Mouse (Mus musculus) testis, adult 2 months (tissue): ENCODE measurements around the gene Nupl1.

ENCODE experiments used
- CTCF ChIP-seq: fragments of 200-500 bp; IDR thresholded peaks from 2 replicates; pipeline ENCODE4 v1.5.1; 2012; ENCODE audit warnings: low read depth, mild to moderate bottlenecking, inconsistent platforms, low read length, moderate library complexity; ENCODE audit not compliant: control insufficient read depth, insufficient read depth, insufficient replicate concordance
- POLR2A ChIP-seq: fragments of 200-500 bp; IDR thresholded peaks from 2 replicates; pipeline ENCODE4 v1.6.1; 2012; ENCODE audit warnings: low read depth, mild to moderate bottlenecking, inconsistent platforms, low read length, moderate library complexity; ENCODE audit not compliant: control insufficient read depth

GRCm38 (mm10) chr14:60286194-60286863 is 35.1 kb upstream of the Nupl1 start:
- TF ChIP-seq CTCF (no peak), POLR2A (no peak)
